Mouse (Mus musculus) stomach, embryonic 14.5 days (tissue): ENCODE results near the gene Cdk14. TPM values are rescaled to one million over a fixed set of nuclear protein-coding genes. Genes with fewer than 3 reads are reported as not detected.

Experiments used
- ATAC-seq: fragments of 200-750 bp; cut with Nextera tagmentation; 2 replicates; pipeline ENCODE4 v1.8.0; 2017; ENCODE audit warnings: low read depth, moderate TSS enrichment; ENCODE audit not compliant: insufficient number of reproducible peaks, insufficient read depth, low FRiP score
- H3K27ac ChIP-seq: fragments of 300-500 bp; sonication (generic); 2 replicates; pipeline ENCODE4 v1.5.1; 2014; ENCODE audit warnings: mild to moderate bottlenecking, low read length, moderate library complexity, mixed read lengths
- H3K27me3 ChIP-seq: fragments of 300-500 bp; sonication (generic); 2 replicates; pipeline ENCODE4 v1.6.1; 2014; ENCODE audit warnings: low read length, control low read depth, mixed read lengths; ENCODE audit not compliant: control insufficient read depth, insufficient read depth
- H3K36me3 ChIP-seq: fragments of 300-500 bp; sonication (generic); 2 replicates; pipeline ENCODE4 v1.6.1; 2014; ENCODE audit warnings: mild to moderate bottlenecking, control low read depth, low read length, moderate library complexity, mixed read lengths; ENCODE audit not compliant: control insufficient read depth, insufficient read depth
- H3K4me1 ChIP-seq: fragments of 300-500 bp; sonication (generic); 2 replicates; pipeline ENCODE4 v1.6.1; 2014; ENCODE audit warnings: low read length, control low read depth, mixed read lengths; ENCODE audit not compliant: control insufficient read depth, insufficient read depth
- H3K4me2 ChIP-seq: fragments of 300-500 bp; sonication (generic); replicated peaks from 2 replicates; pipeline ENCODE4 v1.6.1; 2014; ENCODE audit warnings: low read depth, low read length, control low read depth
- H3K4me3 ChIP-seq: fragments of 300-500 bp; sonication (generic); 2 replicates; pipeline ENCODE4 v1.5.1; 2014; ENCODE audit warnings: low read depth, low read length, control low read depth
- H3K9ac ChIP-seq: fragments of 300-500 bp; sonication (generic); replicated peaks from 2 replicates; pipeline ENCODE4 v1.6.1; 2014; ENCODE audit warnings: low read depth, mild to moderate bottlenecking, control low read depth, low read length, moderate library complexity, mixed read lengths
- H3K9me3 ChIP-seq: fragments of 300-500 bp; sonication (generic); 2 replicates; pipeline ENCODE4 v1.6.1; 2016; ENCODE audit warnings: low read depth, low read length, control low read depth; ENCODE audit not compliant: control insufficient read depth
- WGBS: fragments of 180-500 bp; shearing (Covaris S2); extraction: QIAGEN DNeasy Blood & Tissue Kit; methylation state at CpG from one replicate; pipeline ENCODE4 v1.1.7; 2014; 5-methylcytosine and 5-hydroxymethylcytosine counted together
- polyA plus RNA-seq: library from polyadenylated mRNA; unstranded; fragments of >200 nt; fragmentation: Nextera tagmentation; extraction: Ambion mirVana; gene quantifications from 2 replicates; pipeline ENCODE4 v1.2.1, GENCODE M21; 2014

The Cdk14 gene
- polyA plus RNA-seq, 1 experiment from 2014 or later = 28.3 TPM

DNA sequence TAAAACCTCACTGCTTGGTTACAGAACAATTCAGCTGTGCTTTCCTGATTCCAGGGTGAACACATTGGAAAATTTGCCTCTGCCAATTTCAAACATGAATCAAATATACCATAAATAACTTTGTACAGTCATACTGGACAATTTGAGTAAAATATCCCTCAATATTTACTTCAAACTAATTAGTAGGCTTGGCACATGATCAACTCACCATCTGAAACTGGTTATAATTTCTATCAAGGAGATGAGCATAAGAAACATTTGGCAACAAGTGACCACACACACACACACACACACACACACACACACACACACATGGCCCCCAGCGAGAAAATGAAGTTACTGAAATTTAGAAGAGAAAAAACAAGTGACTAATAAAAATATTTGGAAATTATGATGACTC is 304.6 kb downstream of the Cdk14 start:
- no peaks in the 10 kb centered on the region for H3K9me3 ChIP-seq
- H3K27ac ChIP-seq = no peak overlapping the region
- H3K36me3 ChIP-seq = no peaks in the 10 kb centered on the region
- no peak overlapping the region for H3K4me3 ChIP-seq
- no peak overlapping the region for H3K4me2 ChIP-seq
- H3K4me1 ChIP-seq = no peaks in the 10 kb centered on the region; the same call in 1 of the 2 replicates
- H3K27me3 ChIP-seq = no peaks in the 10 kb centered on the region
- H3K9ac ChIP-seq = no peak overlapping the region
- 63% methylated on average over 1 of the region's 1 CpGs for WGBS
- ATAC-seq = no peak

DNA sequence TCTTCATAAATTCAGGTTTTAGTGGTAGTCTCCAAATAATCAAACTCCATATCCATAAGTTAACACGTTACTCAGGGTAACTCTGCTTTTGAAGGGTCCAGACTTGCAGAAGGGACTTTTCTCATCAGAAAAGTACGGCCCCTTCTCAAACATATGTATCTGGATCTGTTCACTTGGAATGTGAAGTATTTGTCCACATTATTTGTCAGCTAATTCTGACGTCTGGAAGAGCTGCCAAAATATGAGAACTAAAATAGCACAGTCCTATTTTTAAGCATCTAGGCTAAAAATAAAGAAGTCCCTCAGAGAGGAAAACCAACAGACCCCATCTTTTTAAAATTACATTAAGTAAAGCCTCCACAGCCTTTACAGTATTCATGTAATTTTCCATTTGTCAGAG is 310.5 kb downstream of the Cdk14 start:
- Histone ChIP-seq H3K4me2 (no peak overlapping the region), H3K27me3 (no peaks in the 10 kb centered on the region), H3K4me1 (no peaks in the 10 kb centered on the region; the same call in 1 of the 2 replicates), H3K4me3 (no peak overlapping the region), H3K9ac (no peak overlapping the region), H3K9me3 (no peaks in the 10 kb centered on the region), H3K36me3 (no peaks in the 10 kb centered on the region), H3K27ac (no peak overlapping the region)
- ATAC-seq = no peak
- 23% methylated on average over 3 of the region's 3 CpGs for WGBS

DNA sequence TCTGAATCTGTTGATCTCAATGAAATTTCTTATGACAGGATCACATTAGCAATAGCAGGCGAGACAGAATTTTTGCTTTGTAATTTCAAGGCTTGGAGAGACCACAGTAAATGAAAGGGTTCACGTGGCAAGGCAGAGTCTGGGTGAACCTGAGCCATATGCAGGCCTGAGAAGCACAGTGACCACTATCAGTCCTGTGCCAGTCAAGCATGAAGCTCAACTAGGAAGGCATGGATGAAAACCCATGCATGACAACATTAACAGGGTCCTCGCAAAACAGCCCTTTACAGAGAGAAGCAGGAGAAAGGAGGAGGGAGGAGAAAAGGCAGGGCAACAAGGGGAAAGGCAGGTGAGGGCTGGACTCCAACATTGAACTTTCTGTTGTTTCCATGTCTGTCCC is 311.1 kb downstream of the Cdk14 start:
- no peak overlapping the region for H3K27ac ChIP-seq
- H3K4me1 ChIP-seq = no peaks in the 10 kb centered on the region; the same call in 1 of the 2 replicates
- H3K27me3 ChIP-seq = no peaks in the 10 kb centered on the region
- 82% methylated on average over 3 of the region's 3 CpGs for WGBS
- H3K9me3 ChIP-seq = no peaks in the 10 kb centered on the region
- no peak for ATAC-seq
- no peak overlapping the region for H3K9ac ChIP-seq
- no peak overlapping the region for H3K4me3 ChIP-seq
- H3K36me3 ChIP-seq = no peaks in the 10 kb centered on the region
- no peak overlapping the region for H3K4me2 ChIP-seq

DNA sequence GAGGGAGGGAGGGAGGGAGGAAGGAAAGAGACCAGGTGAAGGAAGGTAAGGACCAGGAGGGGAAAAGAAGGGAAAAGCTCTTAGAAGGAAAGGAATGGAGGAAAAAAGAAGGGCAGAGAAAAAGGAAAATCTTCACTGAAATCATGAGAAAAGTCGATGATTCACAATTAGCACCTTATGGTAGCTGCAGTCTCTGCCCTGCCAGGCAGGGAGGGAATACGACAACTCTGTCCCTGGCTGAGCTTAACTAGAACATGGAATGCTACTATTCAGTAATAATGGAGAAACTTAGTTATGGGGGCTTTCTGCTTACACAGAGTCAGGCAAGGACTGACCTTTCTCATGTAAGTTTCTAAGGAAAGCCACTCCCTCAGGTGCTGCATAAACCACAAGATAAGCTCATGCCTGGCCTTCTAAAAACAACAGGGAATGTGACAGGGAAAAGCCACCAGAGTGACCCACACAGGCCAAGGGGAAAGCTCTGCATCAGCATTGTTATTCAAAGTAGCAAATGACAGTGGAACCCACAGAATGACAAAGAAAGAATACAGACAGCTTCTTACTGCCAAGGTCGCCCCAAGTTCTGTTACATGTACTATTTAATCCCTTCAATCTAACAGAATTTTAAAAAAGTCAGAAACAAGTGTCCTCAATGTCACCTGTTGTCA is 323.7 kb downstream of the Cdk14 start:
- no peak for ATAC-seq
- H3K4me2 ChIP-seq = no peak overlapping the region
- H3K36me3 ChIP-seq = no peaks in the 10 kb centered on the region
- 66% methylated on average over 3 of the region's 3 CpGs for WGBS
- H3K9me3 ChIP-seq = no peaks in the 10 kb centered on the region
- H3K9ac ChIP-seq = no peak overlapping the region
- H3K27me3 ChIP-seq = no peaks in the 10 kb centered on the region
- no peaks in the 10 kb centered on the region for H3K4me1 ChIP-seq
- no peak overlapping the region for H3K27ac ChIP-seq
- H3K4me3 ChIP-seq = no peak overlapping the region

DNA sequence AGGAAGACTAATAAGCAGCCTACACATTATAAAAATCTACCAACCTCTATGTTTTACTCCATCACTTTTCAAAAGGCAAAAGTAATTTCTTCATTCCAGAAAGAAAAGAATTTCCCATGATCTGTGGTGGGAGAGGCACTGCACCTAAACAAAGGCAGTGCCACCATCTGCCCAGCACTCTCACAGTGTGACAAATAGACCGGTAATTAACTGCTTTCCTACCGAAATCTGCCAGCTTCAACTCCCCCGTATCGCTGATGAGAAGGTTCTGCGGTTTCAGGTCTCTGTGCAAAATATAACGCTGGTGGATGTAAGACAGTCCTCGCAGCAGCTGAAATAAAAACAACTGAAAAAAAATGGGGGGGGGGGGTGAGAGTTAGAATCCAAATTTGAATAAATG is 327.4 kb downstream of the Cdk14 start:
- H3K9me3 ChIP-seq = no peaks in the 10 kb centered on the region
- 88% methylated on average over 7 of the region's 7 CpGs for WGBS
- H3K4me3 ChIP-seq = no peak overlapping the region
- H3K4me2 ChIP-seq = no peak overlapping the region
- no peak for ATAC-seq
- H3K9ac ChIP-seq = no peak overlapping the region
- H3K36me3 ChIP-seq = no peaks in the 10 kb centered on the region
- no peak overlapping the region for H3K27ac ChIP-seq
- no peaks in the 10 kb centered on the region for H3K27me3 ChIP-seq
- no peaks in the 10 kb centered on the region for H3K4me1 ChIP-seq

DNA sequence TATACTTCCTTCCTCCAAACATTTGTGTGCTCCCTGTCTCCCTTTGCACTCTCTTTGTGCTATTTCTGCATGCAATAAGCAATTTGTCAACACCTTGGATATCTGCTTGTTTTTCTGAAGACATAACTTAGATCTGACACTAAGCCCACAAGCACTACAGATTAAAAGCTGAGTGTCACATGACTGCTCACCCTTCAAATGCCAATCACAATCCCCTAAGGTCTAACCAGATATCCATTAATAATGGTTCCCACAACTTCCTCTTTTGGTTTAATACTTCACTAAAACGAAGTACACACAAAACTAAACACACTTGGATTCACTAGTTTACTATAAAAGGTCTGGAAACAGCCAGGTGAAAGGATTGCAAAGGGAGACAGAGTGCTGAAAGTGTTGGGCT is 348.6 kb downstream of the Cdk14 start:
- Histone ChIP-seq H3K9me3 (no peaks in the 10 kb centered on the region), H3K27me3 (no peaks in the 10 kb centered on the region), H3K27ac (no peak overlapping the region), H3K36me3 (no peaks in the 10 kb centered on the region), H3K4me3 (no peak overlapping the region), H3K4me2 (no peak overlapping the region), H3K9ac (no peak overlapping the region), H3K4me1 (no peaks in the 10 kb centered on the region)
- ATAC-seq = no peak
- 75% methylated on average over 1 of the region's 1 CpGs for WGBS

DNA sequence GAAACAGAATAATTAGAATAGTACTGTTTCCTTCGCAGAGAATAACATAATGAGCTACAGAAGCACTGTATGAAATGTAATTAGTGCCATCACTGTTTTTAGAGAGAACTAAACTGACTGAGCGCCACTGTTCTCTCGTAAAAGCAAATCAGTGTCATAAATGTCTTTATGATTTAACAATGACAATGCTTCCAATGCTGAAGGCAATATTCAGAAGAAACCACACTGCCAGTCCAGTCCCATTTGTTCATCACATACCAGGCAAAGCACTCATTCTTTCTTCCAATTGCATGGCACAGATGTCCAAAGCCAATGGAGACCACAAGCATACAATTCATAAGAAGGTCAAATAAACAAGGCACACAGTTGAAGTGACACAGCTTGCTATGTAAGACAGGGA is 355.4 kb downstream of the Cdk14 start:
- H3K27me3 ChIP-seq = no peaks in the 10 kb centered on the region
- no peak overlapping the region for H3K9ac ChIP-seq
- no peak overlapping the region for H3K4me3 ChIP-seq
- H3K27ac ChIP-seq = no peak overlapping the region
- no peak overlapping the region for H3K4me2 ChIP-seq
- H3K9me3 ChIP-seq = no peaks in the 10 kb centered on the region
- H3K36me3 ChIP-seq = no peaks in the 10 kb centered on the region
- ATAC-seq = no peak
- no peaks in the 10 kb centered on the region for H3K4me1 ChIP-seq
- WGBS = 89% methylated on average over 3 of the region's 3 CpGs

DNA sequence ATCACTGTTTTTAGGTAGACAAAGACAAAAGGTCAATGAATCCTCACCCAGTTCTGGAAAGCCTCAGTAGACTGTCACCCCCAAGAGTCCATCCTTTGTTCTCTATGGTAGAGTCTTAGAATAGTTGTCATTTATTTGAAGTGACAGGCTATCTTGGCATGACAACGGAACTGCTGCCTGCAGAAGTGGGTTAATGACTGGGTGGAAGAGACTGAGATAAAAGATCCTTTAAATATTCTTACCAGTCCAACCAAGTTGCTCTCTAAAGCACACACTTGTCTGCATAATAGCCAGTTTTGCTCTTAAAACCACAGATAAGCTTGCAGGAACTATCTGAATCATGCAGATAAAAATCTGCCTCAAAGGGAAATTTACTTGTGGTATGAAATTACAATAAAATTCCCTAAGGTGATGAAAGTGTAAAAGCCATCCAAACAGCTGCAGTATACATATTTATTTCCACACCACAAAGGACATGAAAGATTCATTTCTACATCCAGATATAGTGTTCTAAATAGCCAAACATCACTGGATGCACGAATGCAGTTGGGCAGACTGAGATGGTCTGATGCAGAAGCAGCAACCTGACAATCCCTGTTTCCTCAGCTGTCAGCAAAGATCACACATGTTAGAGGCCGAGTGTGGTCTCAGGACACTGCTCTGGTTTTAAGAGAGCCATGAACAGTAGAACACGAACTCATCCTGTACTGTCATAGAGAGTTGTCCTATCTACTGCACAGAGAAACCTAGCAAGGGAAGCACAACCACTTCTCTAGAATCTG is 363.8 kb downstream of the Cdk14 start:
- Histone ChIP-seq H3K9me3 (no peaks in the 10 kb centered on the region), H3K27ac (no peak overlapping the region), H3K9ac (no peak overlapping the region), H3K4me1 (no peaks in the 10 kb centered on the region), H3K4me3 (no peak overlapping the region), H3K4me2 (no peak overlapping the region), H3K36me3 (no peaks in the 10 kb centered on the region), H3K27me3 (no peaks in the 10 kb centered on the region)
- 67% methylated on average over 4 of the region's 4 CpGs for WGBS
- ATAC-seq = no peak
